Mouse (Mus musculus) urinary bladder, adult 2 months (tissue): ENCODE measurements around the gene Slc24a2. TPM values are rescaled to one million over a fixed set of nuclear protein-coding genes. Genes with fewer than 3 reads are reported as not detected.

Source experiments
- DNase-seq: peaks from one replicate; pipeline ENCODE4 v3.0.0; 2022; ENCODE audit warnings: low spot score
- polyA plus RNA-seq: library from polyadenylated mRNA; depleted of rRNA; stranded (reverse); fragments of >200 nt; gene quantifications from 2 replicates; pipeline ENCODE4 v1.2.3, GENCODE M21; 2012

Gene Slc24a2
- polyA plus RNA-seq, 1 experiment = 0.06 TPM

GRCm38 (mm10) chr4:87115726-87116125, 114.6 kb downstream of the Slc24a2 start:
- DNase-seq = no peak

GRCm38 (mm10) chr4:87109331-87110059, 120.8 kb downstream of the Slc24a2 start:
- DNase-seq = no peak

GRCm38 (mm10) chr4:87100936-87101335, 129.3 kb downstream of the Slc24a2 start:
- DNase-seq = no peak

- no peak for DNase-seq
Observed at GRCm38 (mm10) chr4:87096186-87096585, 134.1 kb downstream of the Slc24a2 start.

- DNase-seq = no peak
Observed at GRCm38 (mm10) chr4:87093612-87094011, 136.7 kb downstream of the Slc24a2 start.

GRCm38 (mm10) chr4:87090841-87091240, 139.4 kb downstream of the Slc24a2 start:
- no peak for DNase-seq

GRCm38 (mm10) chr4:87088713-87089112, 141.6 kb downstream of the Slc24a2 start:
- DNase-seq = no peak

GRCm38 (mm10) chr4:87087597-87087996, 142.7 kb downstream of the Slc24a2 start:
- DNase-seq = no peak

- DNase-seq = no peak
Observed at GRCm38 (mm10) chr4:87086933-87087577, 143.2 kb downstream of the Slc24a2 start.

GRCm38 (mm10) chr4:87081321-87081720, 149.0 kb downstream of the Slc24a2 start:
- DNase-seq = no peak

- no peak for DNase-seq
Observed at GRCm38 (mm10) chr4:87079305-87079704, 151.0 kb downstream of the Slc24a2 start.

GRCm38 (mm10) chr4:87078726-87079125, 151.6 kb downstream of the Slc24a2 start:
- DNase-seq = no peak

- no peak for DNase-seq
Observed at GRCm38 (mm10) chr4:87075761-87076160, 154.5 kb downstream of the Slc24a2 start.

GRCm38 (mm10) chr4:87068121-87068520, 162.2 kb downstream of the Slc24a2 start:
- DNase-seq = no peak

GRCm38 (mm10) chr4:87065227-87065626, 165.1 kb downstream of the Slc24a2 start:
- no peak for DNase-seq

- no peak for DNase-seq
Observed at GRCm38 (mm10) chr4:87064561-87064960, 165.7 kb downstream of the Slc24a2 start.

- no peak for DNase-seq
Observed at GRCm38 (mm10) chr4:87062771-87063253, 167.5 kb downstream of the Slc24a2 start.

GRCm38 (mm10) chr4:87061696-87062095, 168.6 kb downstream of the Slc24a2 start:
- no peak for DNase-seq

- DNase-seq = no peak
Observed at GRCm38 (mm10) chr4:87057572-87057971, 172.7 kb downstream of the Slc24a2 start.

GRCm38 (mm10) chr4:87055768-87056167, 174.5 kb downstream of the Slc24a2 start:
- DNase-seq = no peak

- DNase-seq = no peak
Observed at GRCm38 (mm10) chr4:87052881-87053280, 177.4 kb downstream of the Slc24a2 start.

- DNase-seq = no peak
Observed at GRCm38 (mm10) chr4:87049061-87049460, 181.2 kb downstream of the Slc24a2 start.

GRCm38 (mm10) chr4:87047131-87047530, 183.1 kb downstream of the Slc24a2 start:
- DNase-seq = no peak
